Mouse (Mus musculus) hindbrain, embryonic 13.5 days (tissue): ENCODE measurements around the gene Irs3. TPM values are rescaled to one million over a fixed set of nuclear protein-coding genes. Genes with fewer than 3 reads are reported as not detected.
A peak's percentile ranks its signal among the peaks of the same experiment; 100 is the strongest.
"Not testable (repeated sequence)": the region's sequence is repeated elsewhere in the genome, so short reads cannot be mapped to it uniquely, and the experiment has no call there.

ENCODE experiments used
- ATAC-seq: fragments of 200-750 bp; cut with Nextera tagmentation; 2 replicates; pipeline ENCODE4 v1.8.0; 2017; ENCODE audit warnings: moderate TSS enrichment; ENCODE audit not compliant: low FRiP score
- H3K27ac ChIP-seq: fragments of 300-500 bp; sonication (generic); 2 replicates; pipeline ENCODE4 v1.5.1; 2015; ENCODE audit warnings: inconsistent platforms, mild to moderate bottlenecking, moderate library complexity
- H3K27me3 ChIP-seq: fragments of 300-500 bp; sonication (generic); 2 replicates; pipeline ENCODE4 v1.6.1; 2015; ENCODE audit warnings: mild to moderate bottlenecking, inconsistent platforms
- H3K36me3 ChIP-seq: fragments of 300-500 bp; sonication (generic); 2 replicates; pipeline ENCODE4 v1.6.1; 2015; ENCODE audit warnings: mild to moderate bottlenecking, inconsistent platforms
- H3K4me1 ChIP-seq: fragments of 300-500 bp; sonication (generic); replicated peaks from 2 replicates; pipeline ENCODE4 v1.6.1; 2015; ENCODE audit warnings: inconsistent platforms
- H3K4me2 ChIP-seq: fragments of 300-500 bp; sonication (generic); 2 replicates; pipeline ENCODE4 v1.6.1; 2015; ENCODE audit warnings: inconsistent platforms, mild to moderate bottlenecking, moderate library complexity
- H3K4me3 ChIP-seq: fragments of 300-500 bp; sonication (generic); 2 replicates; pipeline ENCODE4 v1.5.1; 2015; ENCODE audit warnings: mild to moderate bottlenecking, inconsistent platforms
- H3K9ac ChIP-seq: fragments of 300-500 bp; sonication (generic); 2 replicates; pipeline ENCODE4 v1.6.1; 2015; ENCODE audit warnings: mild to moderate bottlenecking, inconsistent platforms
- H3K9me3 ChIP-seq: fragments of 300-500 bp; sonication (generic); 2 replicates; pipeline ENCODE4 v1.6.1; 2016; ENCODE audit warnings: inconsistent platforms
- WGBS: fragments of 180-500 bp; shearing (Covaris S2); methylation state at CpG from one replicate; pipeline ENCODE4 v1.1.7; 2015; 5-methylcytosine and 5-hydroxymethylcytosine counted together
- polyA plus RNA-seq: library from polyadenylated mRNA; unstranded; fragments of >200 nt; fragmentation: Nextera tagmentation; extraction: Ambion mirVana; gene quantifications from 2 replicates; pipeline ENCODE4 v1.2.1, GENCODE M21; 2015

Irs3 gene
- polyA plus RNA-seq, 1 experiment from 2014 or later, result 0.09 TPM

DNA sequence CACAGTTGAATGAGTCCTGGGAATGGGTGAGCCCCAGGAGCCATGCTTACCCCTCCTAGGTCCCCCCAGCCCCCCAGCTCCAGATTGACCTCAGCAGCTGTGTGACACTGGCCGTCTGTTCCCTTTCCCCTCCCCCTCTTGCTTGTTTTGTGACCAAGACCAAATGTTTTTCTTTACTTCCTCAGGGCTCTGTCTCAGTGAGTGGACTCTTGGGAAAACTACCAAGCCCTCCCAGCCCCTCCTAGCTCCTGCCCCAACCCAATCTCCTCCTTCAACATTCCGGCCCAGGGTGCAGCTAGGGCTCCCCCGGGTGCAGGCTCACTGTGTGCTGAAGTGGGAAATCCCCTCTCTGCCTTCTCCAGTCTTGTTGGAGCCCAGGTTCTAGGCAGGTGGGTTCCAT is 14.9 kb downstream of the Irs3 start:
- WGBS, result 34% methylated on average over 3 of the region's 3 CpGs
- Histone ChIP-seq H3K27me3 (no peaks in the 10 kb centered on the region), H3K9me3 (no peaks in the 10 kb centered on the region), H3K4me1 (peaks cover 58% of the 10 kb centered on the region), H3K9ac (peak overlapping the region; percentile 82), H3K36me3 (peaks cover 16% of the 10 kb centered on the region), H3K4me3 (peak overlapping the region; percentile 80; the same call in 1 of the 2 replicates), H3K4me2 (peak overlapping the region; percentile 84), H3K27ac (peak overlapping the region; percentile 25)
- ATAC-seq, result no peak

DNA sequence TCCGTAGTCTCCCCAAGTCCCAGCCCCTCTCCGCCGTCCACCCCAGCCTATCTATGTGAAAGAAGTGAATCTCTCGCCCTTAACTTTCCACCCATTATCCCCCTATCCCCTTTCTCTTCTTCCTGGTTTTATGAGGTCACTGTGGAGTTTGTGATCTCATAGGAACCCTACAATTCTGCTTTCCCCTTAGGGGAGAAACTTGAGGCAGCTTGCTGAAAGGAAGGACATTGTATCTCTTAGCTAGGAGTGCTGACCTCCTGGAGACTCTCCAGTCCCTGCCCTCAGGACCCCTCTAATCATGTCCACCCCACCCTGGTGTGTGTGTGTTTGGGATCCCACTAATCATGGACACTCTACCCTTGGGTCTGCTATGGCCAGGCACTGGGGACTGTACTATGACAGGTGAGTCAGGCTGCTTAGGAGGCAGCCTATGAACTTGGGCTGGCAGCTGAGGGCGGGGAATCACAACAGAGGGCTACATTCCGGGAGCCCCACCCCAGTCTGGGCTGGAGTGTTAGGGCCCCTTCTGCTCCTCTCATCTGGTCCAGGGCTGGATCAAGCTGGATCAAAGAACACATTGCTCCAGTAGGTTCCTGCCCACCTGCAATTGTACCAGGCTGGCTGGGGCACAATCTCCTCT is 15.5 kb downstream of the Irs3 start:
- no peak for ATAC-seq
- H3K9ac ChIP-seq, result peak overlapping the region; percentile 82
- H3K4me3 ChIP-seq, result peak overlapping the region; percentile 80
- peaks cover 58% of the 10 kb centered on the region for H3K4me1 ChIP-seq
- H3K27me3 ChIP-seq, result no peaks in the 10 kb centered on the region
- WGBS, result 29% methylated on average over 6 of the region's 6 CpGs
- peak overlapping the region; percentile 84 for H3K4me2 ChIP-seq
- peaks cover 10% of the 10 kb centered on the region for H3K36me3 ChIP-seq
- peak overlapping the region; percentile 25; the same call in 1 of the 2 replicates for H3K27ac ChIP-seq
- no peaks in the 10 kb centered on the region for H3K9me3 ChIP-seq

DNA sequence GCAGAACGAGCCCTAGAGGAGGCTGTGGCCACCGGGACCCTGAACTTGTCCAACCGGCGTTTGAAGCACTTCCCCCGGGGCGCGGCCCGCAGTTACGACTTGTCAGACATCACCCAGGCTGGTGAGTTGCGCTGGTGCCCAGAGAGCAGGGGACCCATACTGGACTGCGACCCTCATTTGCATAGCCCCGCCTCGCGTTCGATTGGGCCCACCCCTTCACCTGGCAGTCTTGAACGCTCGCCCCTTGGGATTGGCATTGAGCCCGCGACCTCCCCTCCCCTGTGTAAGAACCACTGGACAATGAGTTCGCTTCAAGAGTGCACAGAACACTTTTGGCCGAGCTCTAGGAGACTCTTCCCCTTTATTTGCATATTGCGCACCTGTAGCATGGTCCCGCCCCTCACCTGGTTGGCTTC is 16.2 kb downstream of the Irs3 start:
- H3K9me3 ChIP-seq, result no peaks in the 10 kb centered on the region
- peaks cover 9% of the 10 kb centered on the region for H3K36me3 ChIP-seq
- WGBS, result under 1% methylated on average over 23 of the region's 23 CpGs
- ATAC-seq, result peak; percentile 26
- no peaks in the 10 kb centered on the region for H3K27me3 ChIP-seq
- H3K9ac ChIP-seq, result peak overlapping the region; percentile 82
- H3K4me1 ChIP-seq, result peaks cover 58% of the 10 kb centered on the region
- peak overlapping the region; percentile 84 for H3K4me2 ChIP-seq
- H3K4me3 ChIP-seq, result peak overlapping the region; percentile 80
- peak overlapping the region; percentile 91 for H3K27ac ChIP-seq

DNA sequence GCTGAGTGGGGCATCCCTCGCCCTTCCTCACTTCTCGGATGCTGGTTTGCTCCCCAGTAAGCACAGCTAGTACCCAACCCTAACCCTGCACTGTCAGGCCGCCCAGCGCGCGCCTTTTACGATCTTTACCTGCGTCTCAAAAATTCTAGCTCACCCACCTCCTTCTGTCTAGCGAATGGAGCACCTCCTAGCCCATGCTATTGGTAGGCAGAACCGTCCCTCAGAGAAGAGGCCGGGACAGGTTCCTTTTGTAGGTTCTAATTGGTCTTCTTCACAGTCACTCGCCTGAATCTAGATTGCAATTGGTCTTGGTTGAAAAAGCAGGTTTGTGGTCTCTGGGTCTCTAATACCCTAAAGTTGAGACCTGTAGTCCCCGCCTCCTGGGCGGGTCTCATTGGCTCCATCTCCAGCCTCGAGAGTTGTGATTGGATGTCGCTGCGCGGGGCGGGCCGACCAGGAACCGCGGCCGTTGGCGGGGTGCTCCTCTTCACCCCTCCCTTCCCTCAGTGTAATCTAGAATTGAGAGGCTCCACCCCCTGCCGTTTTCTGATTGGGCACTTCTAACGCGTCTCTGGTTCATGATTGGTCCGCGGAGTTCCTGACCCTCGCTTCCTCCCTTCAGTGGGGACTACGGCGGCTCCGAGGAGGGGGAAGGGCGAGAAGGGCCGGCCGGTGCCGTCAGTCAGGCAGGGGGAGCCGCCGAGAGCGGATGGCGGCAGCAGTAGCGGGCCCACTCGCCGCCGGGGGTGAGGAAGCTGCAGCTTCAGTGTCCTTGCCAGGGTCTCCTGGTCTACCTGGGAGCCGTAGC is 16.8 kb downstream of the Irs3 start, which contains the start of the genes Fbxo24, Lrch4 and Gm20605:
Gene Fbxo24, minus strand, starts transcription at position 505 of the 808 bp plus-strand sequence.
Gene Lrch4, plus strand, starts transcription at position 624 of the 808 bp plus-strand sequence.
Gene Gm20605, plus strand, starts transcription at position 678 of the 808 bp plus-strand sequence.
- Histone ChIP-seq H3K4me3 (peak within 1 kb of the TSS; percentile 80), H3K9me3 (no peaks in the 10 kb centered on the region), H3K27me3 (no peaks in the 10 kb centered on the region), H3K36me3 (peaks cover 3% of the 10 kb centered on the region), H3K9ac (peak within 1 kb of the TSS; percentile 82), H3K27ac (peak within 1 kb of the TSS; percentile 93), H3K4me2 (peak within 1 kb of the TSS; percentile 84), H3K4me1 (peaks cover 55% of the 10 kb centered on the region)
- peak; percentile 99 for ATAC-seq
- under 1% methylated on average over 45 of the region's 46 CpGs for WGBS

DNA sequence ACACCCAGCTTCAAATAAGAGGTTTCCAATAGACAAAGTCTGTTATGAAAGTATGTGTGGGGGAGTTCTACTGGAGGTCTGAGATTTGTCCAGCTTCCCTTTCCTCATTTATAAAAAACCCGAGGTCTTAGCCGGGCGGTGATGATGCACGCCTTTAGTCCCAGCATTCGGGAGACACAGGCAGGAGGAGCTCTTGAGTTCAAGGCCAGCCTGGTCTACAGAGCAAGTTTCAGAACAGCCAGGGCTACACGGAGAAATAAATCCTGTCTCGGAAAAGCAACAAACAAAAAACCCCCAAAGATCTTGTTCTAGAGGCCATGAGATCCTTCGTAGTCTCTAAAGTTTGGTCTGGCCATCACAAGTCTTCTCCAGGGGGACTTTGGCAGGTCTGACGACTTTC is 17.5 kb downstream of the Irs3 start:
- ATAC-seq, result no peak
- Histone ChIP-seq H3K4me1 (peaks cover 47% of the 10 kb centered on the region), H3K36me3 (no peaks in the 10 kb centered on the region), H3K27ac (peak overlapping the region; percentile 93), H3K4me3 (peak overlapping the region; percentile 80), H3K27me3 (no peaks in the 10 kb centered on the region), H3K9me3 (no peaks in the 10 kb centered on the region), H3K4me2 (peak overlapping the region; percentile 70), H3K9ac (peak overlapping the region; percentile 76)
- WGBS, result 5% methylated on average over 9 of the region's 9 CpGs

DNA sequence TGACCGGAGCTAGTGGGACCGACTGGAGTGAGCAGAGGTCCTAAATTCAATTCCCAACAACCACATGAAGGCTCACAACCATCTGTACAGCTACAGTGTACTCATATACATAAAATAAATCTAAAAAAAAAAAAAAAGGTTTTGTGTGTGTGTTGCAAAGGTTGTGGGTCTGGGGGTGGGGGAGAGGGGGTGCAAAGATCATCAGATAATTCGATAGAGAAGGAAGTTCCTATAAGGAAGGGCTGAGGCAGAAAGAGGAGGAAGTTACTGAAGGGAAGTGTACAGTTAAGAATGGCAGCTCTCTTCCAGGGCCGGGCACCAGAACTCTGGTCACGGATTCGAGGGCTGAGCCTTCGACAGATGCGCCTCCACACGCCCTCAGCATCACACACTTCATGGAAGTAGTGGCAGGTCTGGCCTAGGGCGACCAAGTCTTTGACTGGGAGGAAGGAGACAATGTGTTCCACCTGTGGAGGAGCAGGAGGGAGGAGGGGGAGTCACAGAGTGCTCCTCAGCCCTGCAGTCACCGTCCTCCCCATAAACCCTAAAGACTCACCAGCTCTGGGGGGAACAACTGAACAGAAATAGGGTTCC is 21.5 kb downstream of the Irs3 start:
- ATAC-seq, result no peak
- no peak overlapping the region for H3K4me2 ChIP-seq
- H3K9me3 ChIP-seq, result no peaks in the 10 kb centered on the region
- peaks cover 11% of the 10 kb centered on the region for H3K4me1 ChIP-seq
- H3K4me3 ChIP-seq, result no peak overlapping the region
- 0 out of 2 replicates have a peak, but pooled peaks cover 2% of the 10 kb centered on the region for H3K27me3 ChIP-seq
- no peak overlapping the region for H3K9ac ChIP-seq
- no peaks in the 10 kb centered on the region for H3K36me3 ChIP-seq
- 77% methylated on average over 11 of the region's 11 CpGs for WGBS
- no peak overlapping the region for H3K27ac ChIP-seq

DNA sequence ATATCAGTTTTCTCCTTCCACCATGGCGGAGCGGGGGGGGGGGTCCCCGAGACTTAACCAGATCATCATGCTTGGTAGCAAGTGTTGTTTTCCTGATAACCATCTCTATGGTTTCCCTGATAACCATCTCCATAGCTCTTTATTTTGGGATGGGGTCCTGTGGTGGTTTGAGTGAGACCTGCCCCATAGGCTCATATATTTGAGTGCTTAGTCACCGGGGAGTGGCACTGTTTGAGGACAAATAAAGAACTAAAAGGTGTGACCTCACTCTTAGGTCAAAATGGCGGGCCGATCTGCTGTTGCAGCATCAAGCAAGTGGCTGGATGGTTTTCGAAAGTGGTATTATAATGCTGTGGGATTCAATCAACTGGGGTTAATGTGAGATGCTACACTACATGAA is 30.2 kb downstream of the Irs3 start:
- no peaks in the 10 kb centered on the region for H3K27me3 ChIP-seq
- no peak overlapping the region for H3K4me3 ChIP-seq
- ATAC-seq, result no peak
- H3K27ac ChIP-seq, result no peak overlapping the region
- no peaks in the 10 kb centered on the region for H3K9me3 ChIP-seq
- WGBS, result 97% methylated on average over 7 of the region's 7 CpGs
- H3K4me2 ChIP-seq, result no peak overlapping the region
- H3K4me1 ChIP-seq, result peaks cover 22% of the 10 kb centered on the region
- no peaks in the 10 kb centered on the region for H3K36me3 ChIP-seq
- H3K9ac ChIP-seq, result no peak overlapping the region

DNA sequence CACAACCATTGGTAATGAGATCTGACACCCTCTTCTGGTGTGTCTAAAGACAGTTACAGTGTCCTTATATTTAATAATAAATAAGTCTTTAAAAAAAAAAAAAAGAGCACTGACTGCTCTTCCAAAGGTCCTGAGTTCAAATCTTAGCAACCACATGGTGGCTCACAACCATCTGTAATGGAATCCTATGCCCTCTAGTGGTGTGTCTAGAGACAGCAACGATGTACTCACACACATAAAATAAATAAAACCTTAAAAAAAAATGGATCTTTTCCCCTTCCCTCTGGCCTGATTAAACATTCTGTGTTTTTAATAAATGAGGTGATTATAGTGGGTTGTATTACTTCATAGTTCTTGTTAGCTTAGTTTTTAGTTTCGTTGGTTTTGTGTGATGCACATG is 30.6 kb downstream of the Irs3 start:
- WGBS, result 93% methylated on average over 2 of the region's 2 CpGs

DNA sequence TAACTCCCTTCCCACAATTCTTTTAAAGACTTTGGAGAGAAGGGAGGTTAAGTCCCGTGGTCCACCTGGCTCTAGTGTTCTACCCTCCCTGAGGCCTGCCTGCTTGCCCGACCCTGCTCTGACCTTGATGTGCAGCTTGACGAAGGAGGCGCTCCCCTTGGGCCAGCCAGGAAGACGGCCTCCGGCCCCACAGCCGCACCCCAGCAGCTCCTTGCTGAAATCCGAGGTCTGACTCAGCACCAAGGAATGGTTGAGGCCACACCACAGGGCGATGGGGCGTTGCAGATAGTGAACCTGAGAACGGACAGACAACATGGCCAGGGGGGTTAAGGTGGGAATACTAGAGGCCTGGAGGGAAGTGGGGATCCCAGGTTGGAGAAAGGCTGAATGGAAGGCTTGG is 32.0 kb downstream of the Irs3 start, which contains the start of gene Pcolce:
Gene Pcolce, minus strand, starts transcription at position 235 of the 400 bp plus-strand sequence.
- 68% methylated on average over 11 of the region's 11 CpGs for WGBS
- H3K4me1 ChIP-seq, result peaks cover 30% of the 10 kb centered on the region
- ATAC-seq, result no peak

More for the DNA sequence above, 30.6 kb downstream of the Irs3 start:
- not testable (repeated sequence) for H3K36me3 ChIP-seq, H3K4me2 ChIP-seq, ATAC-seq, H3K9me3 ChIP-seq, H3K27ac ChIP-seq, H3K27me3 ChIP-seq, H3K4me3 ChIP-seq, H3K9ac ChIP-seq
- H3K4me1 ChIP-seq, result peaks cover 26% of the 10 kb centered on the region

DNA sequence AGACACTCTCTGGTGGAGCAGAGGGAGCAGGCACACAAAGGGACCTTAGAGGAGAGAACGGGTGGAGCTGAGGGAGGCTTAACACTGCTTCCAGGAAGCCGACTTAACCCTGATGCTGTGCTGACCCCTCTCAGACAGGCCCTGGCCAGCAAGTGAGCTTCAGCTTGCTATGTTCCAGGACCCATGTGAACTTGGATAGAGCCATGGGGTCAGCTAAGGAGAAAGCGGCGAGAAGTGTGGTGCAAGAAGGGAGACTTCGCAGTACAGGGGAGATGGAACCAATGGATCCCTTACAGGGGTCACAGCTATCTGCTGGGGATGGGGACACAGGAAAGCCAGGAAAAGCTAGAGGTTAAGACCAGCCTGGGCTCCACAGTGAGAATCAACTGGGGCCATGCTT is 32.4 kb downstream of the Irs3 start:
- no peak overlapping the region for H3K9ac ChIP-seq
- peaks cover 35% of the 10 kb centered on the region for H3K4me1 ChIP-seq
- H3K4me3 ChIP-seq, result no peak overlapping the region
- no peak overlapping the region for H3K27ac ChIP-seq
- no peak for ATAC-seq
- H3K36me3 ChIP-seq, result no peaks in the 10 kb centered on the region
- H3K27me3 ChIP-seq, result peaks cover 16% of the 10 kb centered on the region
- H3K9me3 ChIP-seq, result no peaks in the 10 kb centered on the region
- 77% methylated on average over 5 of the region's 5 CpGs for WGBS
- no peak overlapping the region for H3K4me2 ChIP-seq

More for the DNA sequence above, 32.0 kb downstream of the Irs3 start, which contains the start of gene Pcolce:
- no peaks in the 10 kb centered on the region for H3K9me3 ChIP-seq
- no peaks in the 10 kb centered on the region for H3K36me3 ChIP-seq
- no peak within 1 kb of the TSS for H3K27ac ChIP-seq
- no peak within 1 kb of the TSS for H3K4me3 ChIP-seq
- peaks cover 11% of the 10 kb centered on the region for H3K27me3 ChIP-seq
- H3K4me2 ChIP-seq, result no peak within 1 kb of the TSS
- H3K9ac ChIP-seq, result no peak within 1 kb of the TSS

DNA sequence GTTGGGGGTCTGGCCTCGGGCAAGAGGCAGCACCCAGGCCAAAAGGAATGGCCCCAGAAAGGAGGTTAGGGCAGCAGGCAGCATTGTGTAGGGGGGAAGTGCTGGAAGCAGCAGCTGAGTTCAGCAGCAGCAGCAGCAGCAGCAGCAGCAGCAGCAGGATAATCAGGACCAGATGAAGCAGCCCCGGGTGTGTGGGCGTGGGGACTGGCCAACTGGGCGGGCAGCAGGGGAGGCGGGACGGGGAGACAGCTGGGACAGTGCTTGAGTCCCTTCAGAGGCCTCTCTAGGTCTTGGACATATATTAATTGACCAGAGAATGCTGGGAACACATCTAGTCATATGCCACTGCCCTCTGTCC is 34.3 kb downstream of the Irs3 start:
- peak overlapping the region; percentile 48; the same call in 1 of the 2 replicates for H3K27ac ChIP-seq
- H3K27me3 ChIP-seq, result peaks cover 28% of the 10 kb centered on the region
- H3K4me2 ChIP-seq, result peak overlapping the region; percentile 21; the same call in 1 of the 2 replicates
- ATAC-seq, result no peak
- peaks cover 40% of the 10 kb centered on the region for H3K4me1 ChIP-seq
- WGBS, result 24% methylated on average over 6 of the region's 6 CpGs
- no peaks in the 10 kb centered on the region for H3K9me3 ChIP-seq
- H3K9ac ChIP-seq, result no peak overlapping the region
- no peak overlapping the region for H3K4me3 ChIP-seq
- H3K36me3 ChIP-seq, result no peaks in the 10 kb centered on the region
